Mouse (Mus musculus) spleen, postnatal 10 days (tissue): ENCODE measurements around the gene Pabpn1.

Experiments
- DNase-seq, 2 experiments: peaks; one replicate each; pipeline ENCODE4 v3.0.0; 2021 to 2022; ENCODE audit warnings: low spot score in 2 of 2

The Pabpn1 gene

GRCm38 (mm10) chr14:54893651-54894181, 1.4 kb downstream of the Pabpn1 start:
- DNase-seq = peak; percentile 95 to 98

GRCm38 (mm10) chr14:54894296-54895151, 2.2 kb downstream of the Pabpn1 start:
- DNase-seq = peak; percentile 75 to 81

- DNase-seq = no peak
Measured at GRCm38 (mm10) chr14:54897445-54897844, 5.1 kb downstream of the Pabpn1 start.

- peak; percentile 23 to 60 for DNase-seq
Measured at GRCm38 (mm10) chr14:54900383-54900782, 8.1 kb downstream of the Pabpn1 start.

GRCm38 (mm10) chr14:54903641-54904040, 11.3 kb downstream of the Pabpn1 start:
- no peak for DNase-seq

- no peak for DNase-seq
Measured at GRCm38 (mm10) chr14:54908682-54909081, 16.4 kb downstream of the Pabpn1 start.

GRCm38 (mm10) chr14:54912109-54912850, 20.0 kb downstream of the Pabpn1 start:
- DNase-seq = no peak

- peak in 1 of 2 experiments; percentile 43 for DNase-seq
Measured at GRCm38 (mm10) chr14:54912886-54913285, 20.6 kb downstream of the Pabpn1 start, which contains the start of gene Slc22a17. TSS of gene Slc22a17 (minus strand) at chr14:54913132.

GRCm38 (mm10) chr14:54913343-54913742, 21.0 kb downstream of the Pabpn1 start:
- DNase-seq = no peak

- DNase-seq = no peak
Measured at GRCm38 (mm10) chr14:54920076-54920685, 27.9 kb downstream of the Pabpn1 start.

GRCm38 (mm10) chr14:54924641-54925348, 32.5 kb downstream of the Pabpn1 start:
- DNase-seq = no peak

GRCm38 (mm10) chr14:54925349-54926342, 33.3 kb downstream of the Pabpn1 start, which contains the start of gene Efs:
TSS of gene Efs (minus strand) at chr14:54926126.
- DNase-seq = no peak

GRCm38 (mm10) chr14:54926401-54927158, 34.3 kb downstream of the Pabpn1 start:
- no peak for DNase-seq

GRCm38 (mm10) chr14:54927296-54927695, 35.0 kb downstream of the Pabpn1 start:
- DNase-seq = no peak

GRCm38 (mm10) chr14:54929801-54930200, 37.5 kb downstream of the Pabpn1 start:
- no peak for DNase-seq

- no peak for DNase-seq
Measured at GRCm38 (mm10) chr14:54930431-54930830, 38.1 kb downstream of the Pabpn1 start.

- no peak for DNase-seq
Measured at GRCm38 (mm10) chr14:54932645-54933150, 40.4 kb downstream of the Pabpn1 start, which contains the start of gene Il25. TSS of gene Il25 (plus strand) at chr14:54932695.

GRCm38 (mm10) chr14:54935904-54936830, 43.9 kb downstream of the Pabpn1 start, which contains the start of gene Cmtm5:
TSS of gene Cmtm5 (plus strand) at chr14:54936261.
- no peak for DNase-seq
